Comparison of ENCODE assay signal across 7 mouse cellular contexts in genomic region chr11:106272644-106273310, GRCm38 (mm10). TPM values are rescaled to one million over a fixed set of nuclear protein-coding genes. Genes with fewer than 3 reads are reported as not detected.
DNase-seq lines count a peak whose midpoint lies in the region; ATAC-seq lines count a peak whose summit lies in the region.

Gene Smarcd2, minus strand, starts transcription at chr11:106272972.

- H3K4me2 ChIP-seq in embryonic facial prominence, embryonic 12.5 days (replicated peaks), result peak within 1 kb of the TSS; percentile 88
- H3K4me2 ChIP-seq in limb, embryonic 11.5 days (ENCODE audit: low read depth, severe bottlenecking), result peak within 1 kb of the TSS; percentile 63
- peak within 1 kb of the TSS; percentile 82 for H3K4me2 ChIP-seq in midbrain, embryonic 14.5 days (ENCODE audit: low read length)

- H3K9ac ChIP-seq in embryonic facial prominence, embryonic 12.5 days, result peak within 1 kb of the TSS; percentile 93
- peak within 1 kb of the TSS; percentile 96 for H3K9ac ChIP-seq in limb, embryonic 11.5 days (ENCODE audit: low read length)
- peak within 1 kb of the TSS; percentile 91 for H3K9ac ChIP-seq in midbrain, embryonic 14.5 days (replicated peaks; ENCODE audit: low read length)

- DNase-seq in adrenal gland, postnatal 25 days, result peak; percentile 99
- DNase-seq in heart, adult 11 months, result peak; percentile 100
- peak; percentile 99 for DNase-seq in kidney, adult 18-20 months
- peak; percentile 100 for DNase-seq in limb, embryonic 11.5 days (ENCODE audit: low spot score)
- peak; percentile 98 for DNase-seq in midbrain, embryonic 14.5 days
- peak; percentile 98 to 99 for DNase-seq in spleen, adult 18-20 months

- H3K9me3 ChIP-seq in embryonic facial prominence, embryonic 12.5 days, result no peaks in the 10 kb centered on the region
- no peaks in the 10 kb centered on the region for H3K9me3 ChIP-seq in limb, embryonic 11.5 days (ENCODE audit: control insufficient read depth, low read length)
- H3K9me3 ChIP-seq in midbrain, embryonic 14.5 days (ENCODE audit: control insufficient read depth, low read length), result no peaks in the 10 kb centered on the region

- no peaks in the 10 kb centered on the region for H3K27me3 ChIP-seq in embryonic facial prominence, embryonic 12.5 days
- H3K27me3 ChIP-seq in limb, embryonic 11.5 days (ENCODE audit: control insufficient read depth, insufficient read depth, low read length), result no peaks in the 10 kb centered on the region
- no peaks in the 10 kb centered on the region for H3K27me3 ChIP-seq in midbrain, embryonic 14.5 days (ENCODE audit: control insufficient read depth, insufficient read depth, low read length)

- H3K27ac ChIP-seq in embryonic facial prominence, embryonic 12.5 days, result peak within 1 kb of the TSS; percentile 89
- H3K27ac ChIP-seq in limb, embryonic 11.5 days (replicated peaks; ENCODE audit: low read depth, low read length), result peak within 1 kb of the TSS; percentile 92
- H3K27ac ChIP-seq in midbrain, embryonic 14.5 days (replicated peaks; ENCODE audit: low read depth, low read length), result peak within 1 kb of the TSS; percentile 79

- peak within 1 kb of the TSS; percentile 86 for H3K4me3 ChIP-seq in embryonic facial prominence, embryonic 12.5 days
- peak within 1 kb of the TSS; percentile 99 for H3K4me3 ChIP-seq in limb, embryonic 11.5 days (ENCODE audit: low read depth, low read length)
- peak within 1 kb of the TSS; percentile 94 for H3K4me3 ChIP-seq in midbrain, embryonic 14.5 days (replicated peaks; ENCODE audit: low read depth, low read length)

- no peaks in the 10 kb centered on the region for H3K36me3 ChIP-seq in embryonic facial prominence, embryonic 12.5 days
- no peaks in the 10 kb centered on the region for H3K36me3 ChIP-seq in limb, embryonic 11.5 days (ENCODE audit: control insufficient read depth, insufficient read depth, low read length)
- H3K36me3 ChIP-seq in midbrain, embryonic 14.5 days (ENCODE audit: control insufficient read depth, insufficient read depth, low read length), result no peaks in the 10 kb centered on the region

- peaks cover 49% of the 10 kb centered on the region for H3K4me1 ChIP-seq in embryonic facial prominence, embryonic 12.5 days
- peaks cover 32% of the 10 kb centered on the region for H3K4me1 ChIP-seq in limb, embryonic 11.5 days (ENCODE audit: control insufficient read depth, insufficient read depth, low read length)
- peaks cover 16% of the 10 kb centered on the region for H3K4me1 ChIP-seq in midbrain, embryonic 14.5 days (ENCODE audit: control insufficient read depth, insufficient read depth, low read length)

- under 1% methylated on average over 72 of the region's 72 CpGs for WGBS in embryonic facial prominence, embryonic 12.5 days
- WGBS in limb, embryonic 11.5 days, result under 1% methylated on average over 72 of the region's 72 CpGs
- WGBS in midbrain, embryonic 14.5 days, result under 1% methylated on average over 72 of the region's 72 CpGs

- peak; percentile 90 for ATAC-seq in embryonic facial prominence, embryonic 12.5 days (ENCODE audit: insufficient number of reproducible peaks, insufficient read depth, low FRiP score, low TSS enrichment)
- ATAC-seq in limb, embryonic 11.5 days (ENCODE audit: insufficient number of reproducible peaks, low FRiP score, low TSS enrichment, low read depth), result peak; percentile 91
- peak; percentile 93 for ATAC-seq in midbrain, embryonic 14.5 days (ENCODE audit: low FRiP score, low TSS enrichment)

RNA-seq across cellular contexts. Expression of gene Smarcd2, which starts in this region (rescaled TPM):
- 89.6 and 114 TPM in 2 replicates for total RNA-seq in adrenal gland, postnatal 25 days (2021)
- polyA plus RNA-seq in embryonic facial prominence, embryonic 12.5 days (2016; fragmentation: Nextera tagmentation; extraction: Ambion mirVana), result 71.5 and 75.1 TPM in 2 replicates
- polyA plus RNA-seq in limb, embryonic 11.5 days (2014; fragmentation: Nextera tagmentation; extraction: Ambion mirVana), result 82.6 and 84.8 TPM in 2 replicates
- polyA plus RNA-seq in midbrain, embryonic 14.5 days (2014; fragmentation: Nextera tagmentation; extraction: Ambion mirVana), result 10.0 and 14.0 TPM in 2 replicates

Comparison
In these comparisons a context has a peak if more than half of its experiments do, and no peak if none do; other contexts are left out.
1. Peak in every context shown above with its lines: DNase-seq, ATAC-seq, H3K4me3 ChIP-seq and H3K27ac ChIP-seq.